Mouse (Mus musculus) liver, embryonic 11.5 days (tissue): ENCODE results near the gene Foxp4. TPM values are rescaled to one million over a fixed set of nuclear protein-coding genes. Genes with fewer than 3 reads are reported as not detected.

Experiments used
- ATAC-seq: fragments of 200-750 bp; cut with Nextera tagmentation; replicated peaks from 2 replicates; pipeline ENCODE4 v1.8.0; 2017; ENCODE audit warnings: moderate number of reproducible peaks, mild to moderate bottlenecking, moderate TSS enrichment, moderate library complexity; ENCODE audit not compliant: low FRiP score
- DNase-seq: peaks from one replicate; pipeline ENCODE4 v3.0.0-alpha.2; 2017; ENCODE audit warnings: low spot score
- H3K27ac ChIP-seq: fragments of 300-500 bp; sonication (generic); 2 replicates; pipeline ENCODE4 v1.5.1; 2014; ENCODE audit warnings: mild to moderate bottlenecking, low read depth, low read length, control low read depth
- H3K27me3 ChIP-seq: fragments of 300-500 bp; sonication (generic); replicated peaks from 2 replicates; pipeline ENCODE4 v1.6.1; 2014; ENCODE audit warnings: low read length, mixed read lengths; ENCODE audit not compliant: control insufficient read depth, insufficient read depth
- H3K36me3 ChIP-seq: fragments of 300-500 bp; sonication (generic); 2 replicates; pipeline ENCODE4 v1.6.1; 2014; ENCODE audit warnings: mild to moderate bottlenecking, low read length, moderate library complexity, mixed read lengths; ENCODE audit not compliant: control insufficient read depth, insufficient read depth
- H3K4me1 ChIP-seq: fragments of 300-500 bp; sonication (generic); replicated peaks from 2 replicates; pipeline ENCODE4 v1.6.1; 2014; ENCODE audit warnings: low read length, mixed read lengths; ENCODE audit not compliant: control insufficient read depth, insufficient read depth
- H3K4me2 ChIP-seq: fragments of 300-500 bp; sonication (generic); 2 replicates; pipeline ENCODE4 v1.6.1; 2014; ENCODE audit warnings: mild to moderate bottlenecking, control low read depth, moderate library complexity
- H3K4me3 ChIP-seq: fragments of 300-500 bp; sonication (generic); 2 replicates; pipeline ENCODE4 v1.5.1; 2014; ENCODE audit warnings: low read depth, low read length, control low read depth
- H3K9ac ChIP-seq: fragments of 300-500 bp; sonication (generic); 2 replicates; pipeline ENCODE4 v1.6.1; 2014; ENCODE audit warnings: low read depth, low read length, control low read depth
- H3K9me3 ChIP-seq: fragments of 300-500 bp; sonication (generic); 2 replicates; pipeline ENCODE4 v1.6.1; 2016; ENCODE audit warnings: low read length, inconsistent platforms, mixed read lengths; ENCODE audit not compliant: control insufficient read depth
- WGBS: fragments of 180-500 bp; shearing (Covaris S2); extraction: QIAGEN DNeasy Blood & Tissue Kit; methylation state at CpG from one replicate; pipeline ENCODE4 v1.1.7; 2014; 5-methylcytosine and 5-hydroxymethylcytosine counted together
- polyA plus RNA-seq: library from polyadenylated mRNA; unstranded; fragments of >200 nt; fragmentation: Nextera tagmentation; extraction: Ambion mirVana; gene quantifications from 2 replicates; pipeline ENCODE4 v1.2.1, GENCODE M21; 2014

The Foxp4 gene
- polyA plus RNA-seq, 1 experiment from 2014 or later: 21.6 TPM

DNA sequence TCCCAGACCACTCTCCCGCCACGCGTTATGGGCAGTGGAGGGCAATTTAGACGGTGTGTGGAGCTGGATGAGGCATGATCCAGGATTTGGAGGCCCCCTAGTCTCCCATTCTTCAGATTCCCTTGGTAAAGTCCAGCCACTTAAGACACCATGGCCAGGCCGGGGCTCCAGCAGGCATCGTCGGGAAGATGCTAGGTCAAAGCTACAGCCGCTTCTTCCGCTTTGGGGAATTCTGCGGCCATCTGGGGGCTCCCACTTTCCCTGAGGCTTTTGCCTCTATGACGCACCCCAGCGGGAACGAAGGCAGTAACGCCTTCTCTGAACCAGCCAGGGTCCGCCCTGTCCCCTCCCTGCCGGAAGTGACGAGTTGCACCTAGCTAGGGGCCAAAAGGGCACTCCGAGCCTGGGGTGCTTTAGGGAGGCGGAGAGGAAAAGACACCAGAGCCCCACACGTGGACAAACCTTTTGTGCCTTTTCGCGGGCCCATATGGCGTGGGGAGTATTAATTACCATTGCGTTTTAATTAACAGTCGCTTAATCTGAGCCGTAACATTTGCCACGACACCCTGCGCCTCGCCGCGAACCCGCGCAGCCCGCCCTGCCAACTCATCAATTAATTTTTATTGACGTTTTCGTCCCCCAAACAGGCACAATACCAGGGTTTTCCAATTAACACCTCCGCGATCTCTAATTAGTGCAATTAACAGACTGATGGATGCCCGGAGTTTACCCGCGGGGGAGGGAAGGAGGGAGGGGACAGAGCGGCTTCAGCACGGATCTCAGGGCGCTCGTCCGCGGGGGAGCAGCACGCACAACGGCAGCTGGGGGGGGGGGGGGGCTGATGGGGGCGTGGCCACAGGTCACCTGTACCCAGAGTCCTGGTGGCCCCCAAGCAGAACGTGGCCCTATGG lies 15.1 kb downstream of the Foxp4 start:
- peak; percentile 81 for DNase-seq
- Histone ChIP-seq H3K4me3 (peak overlapping the region; percentile 58), H3K9me3 (no peaks in the 10 kb centered on the region), H3K4me2 (peak overlapping the region; percentile 80), H3K9ac (peak overlapping the region; percentile 69), H3K27me3 (no peaks in the 10 kb centered on the region), H3K36me3 (no peaks in the 10 kb centered on the region), H3K27ac (peak overlapping the region; percentile 21; the same call in 1 of the 2 replicates), H3K4me1 (peaks cover 36% of the 10 kb centered on the region)
- ATAC-seq: peak; percentile 93
- WGBS: 10% methylated on average over 50 of the region's 51 CpGs

DNA sequence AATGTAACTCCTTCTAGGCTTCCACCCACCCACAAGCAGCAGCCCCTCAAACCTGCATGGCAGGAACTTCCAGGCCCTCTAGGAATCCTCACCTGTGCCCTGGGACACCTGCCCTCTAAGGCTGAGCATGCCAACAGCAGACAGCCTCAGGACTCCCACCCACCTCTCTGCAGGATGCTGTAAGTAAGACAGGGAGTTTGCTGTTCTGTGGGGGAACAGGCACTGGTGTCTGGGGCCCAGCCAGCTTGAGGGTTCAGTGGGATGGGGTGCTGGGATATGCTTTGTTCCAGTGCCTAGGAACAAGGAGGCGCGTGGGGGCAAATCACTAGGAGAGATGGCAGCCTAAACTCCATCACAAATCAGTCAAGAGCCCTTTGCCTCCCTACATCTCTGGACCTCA lies 16.4 kb downstream of the Foxp4 start:
- Histone ChIP-seq H3K9me3 (no peaks in the 10 kb centered on the region), H3K4me2 (no peak overlapping the region), H3K4me1 (peaks cover 36% of the 10 kb centered on the region), H3K9ac (no peak overlapping the region), H3K27ac (no peak overlapping the region), H3K36me3 (peaks cover 2% of the 10 kb centered on the region; the same call in 1 of the 2 replicates), H3K27me3 (no peaks in the 10 kb centered on the region), H3K4me3 (no peak overlapping the region)
- ATAC-seq (no peak), DNase-seq (no peak)
- WGBS: 91% methylated on average over 2 of the region's 2 CpGs

DNA sequence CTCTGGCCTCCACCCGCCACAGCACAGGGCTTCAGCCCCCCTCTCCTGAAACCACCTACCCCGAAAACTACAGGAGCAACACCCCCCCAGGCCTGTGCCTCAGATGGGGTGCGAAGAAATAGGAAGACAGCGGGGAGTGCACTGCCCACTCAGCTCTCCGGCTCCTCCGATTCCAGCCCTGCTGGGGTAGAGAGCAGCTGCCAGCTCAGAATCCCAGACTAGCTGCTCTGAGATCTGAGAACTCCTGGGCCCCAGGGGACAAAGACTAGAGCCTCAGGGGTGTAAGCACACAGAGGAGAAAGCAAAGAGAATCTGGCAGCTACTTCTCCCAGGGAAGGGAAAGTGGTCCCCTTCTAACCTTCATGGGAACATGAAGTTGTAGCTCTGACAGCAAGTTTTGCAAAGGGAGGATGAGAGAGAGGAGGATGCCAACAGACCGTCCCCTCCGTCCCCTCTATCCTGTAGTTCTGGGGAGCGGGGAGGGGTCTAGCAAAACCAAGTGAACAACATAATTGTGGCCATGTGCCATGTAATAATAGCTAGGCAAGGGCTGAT lies 17.0 kb downstream of the Foxp4 start:
- peaks cover 5% of the 10 kb centered on the region; the same call in 1 of the 2 replicates for H3K36me3 ChIP-seq
- no peak overlapping the region for H3K27ac ChIP-seq
- no peak overlapping the region for H3K4me2 ChIP-seq
- H3K4me1 ChIP-seq: peaks cover 36% of the 10 kb centered on the region
- no peaks in the 10 kb centered on the region for H3K27me3 ChIP-seq
- no peak overlapping the region for H3K9ac ChIP-seq
- 68% methylated on average over 9 of the region's 9 CpGs for WGBS
- no peak for ATAC-seq
- DNase-seq: no peak
- no peak overlapping the region for H3K4me3 ChIP-seq
- H3K9me3 ChIP-seq: no peaks in the 10 kb centered on the region

- ATAC-seq: no peak
- 56% methylated on average over 35 of the region's 35 CpGs for WGBS
- H3K4me1 ChIP-seq: peaks cover 33% of the 10 kb centered on the region
- no peak for DNase-seq
- peaks cover 10% of the 10 kb centered on the region; the same call in 1 of the 2 replicates for H3K36me3 ChIP-seq
- no peaks in the 10 kb centered on the region for H3K27me3 ChIP-seq
- H3K4me2 ChIP-seq: no peak overlapping the region
- H3K9ac ChIP-seq: no peak overlapping the region
- H3K27ac ChIP-seq: no peak overlapping the region
- no peak overlapping the region for H3K4me3 ChIP-seq
- H3K9me3 ChIP-seq: no peaks in the 10 kb centered on the region
Measured at GRCm38 (mm10) chr17:47903846-47904680, 20.4 kb downstream of the Foxp4 start.

DNA sequence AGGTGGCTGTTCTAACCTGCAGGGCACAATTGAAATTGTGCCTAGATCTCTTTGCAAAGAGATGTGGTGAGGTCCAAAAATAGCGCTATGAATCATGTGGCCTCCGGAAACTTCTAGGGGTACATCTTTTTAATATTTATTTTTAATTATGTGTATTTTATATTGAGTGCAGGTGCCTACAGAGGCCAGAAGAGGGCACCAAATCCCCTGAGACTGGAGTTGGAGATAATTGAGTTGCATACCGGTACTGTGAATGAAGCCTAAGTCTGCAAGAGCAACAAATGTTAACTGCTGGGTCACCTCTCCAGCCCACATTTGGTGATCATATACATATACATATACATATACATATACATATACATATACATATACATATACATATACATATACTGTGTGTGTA lies 22.7 kb downstream of the Foxp4 start:
- Histone ChIP-seq H3K27ac (no peak overlapping the region), H3K9me3 (no peaks in the 10 kb centered on the region), H3K4me3 (no peak overlapping the region), H3K4me2 (no peak overlapping the region), H3K27me3 (no peaks in the 10 kb centered on the region), H3K4me1 (peaks cover 29% of the 10 kb centered on the region), H3K9ac (no peak overlapping the region), H3K36me3 (peaks cover 12% of the 10 kb centered on the region; the same call in 1 of the 2 replicates)
- DNase-seq (no peak), ATAC-seq (no peak)
- 63% methylated on average over 3 of the region's 3 CpGs for WGBS

GRCm38 (mm10) chr17:47900716-47901115 lies 23.7 kb downstream of the Foxp4 start:
- Histone ChIP-seq H3K9ac (no peak overlapping the region), H3K36me3 (peaks cover 12% of the 10 kb centered on the region; the same call in 1 of the 2 replicates), H3K27ac (no peak overlapping the region), H3K4me2 (no peak overlapping the region), H3K27me3 (no peaks in the 10 kb centered on the region), H3K4me3 (no peak overlapping the region), H3K4me1 (peaks cover 26% of the 10 kb centered on the region), H3K9me3 (no peaks in the 10 kb centered on the region)
- WGBS: 44% methylated on average over 5 of the region's 6 CpGs
- ATAC-seq: no peak
- DNase-seq: no peak

DNA sequence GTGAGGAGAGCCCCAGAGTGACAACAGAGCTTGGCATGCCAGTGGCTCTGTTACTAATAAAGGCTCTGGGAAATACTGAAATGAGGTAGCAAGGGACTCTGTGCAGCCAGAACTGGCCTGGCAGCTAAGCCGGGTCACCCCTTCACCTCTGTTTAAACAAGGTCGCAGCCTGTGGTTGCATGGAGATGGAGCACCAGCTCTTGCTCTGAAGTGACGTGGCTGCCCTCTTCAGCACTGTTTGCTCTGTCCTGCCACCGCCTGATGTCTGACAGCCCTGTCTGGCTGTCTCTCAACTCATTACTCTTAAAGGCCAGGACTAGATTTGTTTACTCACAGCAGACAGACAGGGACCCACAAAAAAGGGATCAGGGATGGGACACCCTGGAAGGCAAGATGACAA lies 25.3 kb downstream of the Foxp4 start:
- Histone ChIP-seq H3K4me3 (no peak overlapping the region), H3K27ac (0 out of 2 replicates have a peak overlapping the region, but pooled peaks have one; percentile 3), H3K27me3 (no peaks in the 10 kb centered on the region), H3K4me1 (peaks cover 26% of the 10 kb centered on the region), H3K9me3 (no peaks in the 10 kb centered on the region), H3K4me2 (no peak overlapping the region), H3K9ac (no peak overlapping the region), H3K36me3 (peaks cover 14% of the 10 kb centered on the region; the same call in 1 of the 2 replicates)
- DNase-seq: no peak
- WGBS: 52% methylated on average over 4 of the region's 4 CpGs
- ATAC-seq: no peak; the same call in 1 of the 2 replicates
